In the genomic region with DNA sequence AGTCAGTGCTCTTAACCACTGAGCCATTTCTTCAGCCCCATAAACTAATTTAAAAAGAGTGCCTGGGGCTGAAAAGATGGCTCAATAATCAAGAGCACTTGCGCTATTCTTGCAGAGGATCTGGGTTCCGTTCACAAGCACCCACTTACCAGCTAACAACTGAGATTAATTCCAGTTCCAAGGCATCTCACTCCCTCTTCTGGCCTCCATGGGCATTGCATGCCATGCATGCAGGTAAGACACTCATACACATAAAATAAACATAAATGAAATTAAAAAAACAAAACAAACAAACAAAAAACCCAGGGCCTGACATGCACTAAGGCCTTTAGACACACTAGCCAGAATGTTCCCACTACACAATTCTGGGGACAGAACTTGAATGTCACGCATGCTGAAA, we compare ENCODE assay signal across 16 mouse cellular contexts. TPM values are rescaled to one million over a fixed set of nuclear protein-coding genes. Genes with fewer than 3 reads are reported as not detected.
DNase-seq lines count a peak whose midpoint lies in the region; ATAC-seq and TF ChIP-seq lines count a peak whose summit lies in the region.
"Had no signal": no experiment of that assay in that cellular context is flagged by ENCODE, and none has a peak within 500 bp of the region (broad histone marks: within the 10 kb centered on the region; RNA-seq: fewer than 3 reads in every experiment).

No protein-coding gene starts in this region.

- H3K9ac ChIP-seq in forebrain, embryonic 16.5 days (replicated peaks; ENCODE audit: low read depth, low read length) = no peak overlapping the region
- H3K9ac ChIP-seq in hindbrain, embryonic 12.5 days = no peak overlapping the region
- H3K9ac ChIP-seq: heart, embryonic 15.5 days; midbrain, embryonic 15.5 days had no signal

- no peaks in the 10 kb centered on the region for H3K9me3 ChIP-seq in forebrain, embryonic 16.5 days (ENCODE audit: control insufficient read depth, low read length)
- H3K9me3 ChIP-seq in hindbrain, embryonic 12.5 days (replicated peaks) = no peaks in the 10 kb centered on the region
- H3K9me3 ChIP-seq: heart, embryonic 15.5 days; midbrain, embryonic 15.5 days had no signal

- H3K27me3 ChIP-seq in kidney, adult 2 months (replicated peaks; ENCODE audit: control insufficient read depth, insufficient read depth, low read length) = no peaks in the 10 kb centered on the region
- no peaks in the 10 kb centered on the region for H3K27me3 ChIP-seq in thymus, adult 2 months (ENCODE audit: control insufficient read depth, insufficient read depth, low read length)
- H3K27me3 ChIP-seq in forebrain, embryonic 16.5 days (replicated peaks; ENCODE audit: control insufficient read depth, insufficient read depth, low read length) = no peaks in the 10 kb centered on the region
- peaks cover 15% of the 10 kb centered on the region for H3K27me3 ChIP-seq in hindbrain, embryonic 12.5 days
- H3K27me3 ChIP-seq: heart, embryonic 15.5 days; midbrain, embryonic 15.5 days had no signal

- peak; percentile 48 for TF ChIP-seq CTCF in kidney, adult 2 months (conservative IDR thresholded peaks at IDR 0.05; ENCODE audit: insufficient read depth, insufficient read length, low read depth, low read length)
- no peak for TF ChIP-seq CTCF in thymus, adult 2 months (IDR thresholded peaks at IDR 0.05; ENCODE audit: borderline replicate concordance, control insufficient read depth, extremely low read depth, insufficient read depth, low read length, poor library complexity)

- DNase-seq in kidney, adult 2 months = no peak
- DNase-seq in kidney, adult 18-20 months = no peak
- peak; percentile 25 for DNase-seq in thymus, adult 2 months
- DNase-seq in thymus, postnatal 36 days = no peak
- DNase-seq in R1 (ENCODE audit: low read depth, low spot score) = peak; percentile 76
- peak; percentile 26 for DNase-seq in thymus, postnatal 25 days
- DNase-seq: adrenal gland, postnatal 14 days; cerebellum, adult 11-12 months; gastrocnemius, postnatal 14 days; lung, adult 18-20 months; right cerebral cortex, adult 18-20 months had no signal

- H3K4me2 ChIP-seq in forebrain, embryonic 16.5 days (ENCODE audit: low read length) = no peak overlapping the region
- no peak overlapping the region for H3K4me2 ChIP-seq in hindbrain, embryonic 12.5 days (replicated peaks)
- H3K4me2 ChIP-seq: heart, embryonic 15.5 days; midbrain, embryonic 15.5 days had no signal

- no peaks in the 10 kb centered on the region for H3K36me3 ChIP-seq in kidney, adult 2 months (ENCODE audit: control insufficient read depth, insufficient read depth, low read length)
- no peaks in the 10 kb centered on the region for H3K36me3 ChIP-seq in thymus, adult 2 months (ENCODE audit: control insufficient read depth, insufficient read depth, low read length)
- H3K36me3 ChIP-seq in forebrain, embryonic 16.5 days (ENCODE audit: control insufficient read depth, insufficient read depth) = no peaks in the 10 kb centered on the region
- H3K36me3 ChIP-seq in hindbrain, embryonic 12.5 days = no peaks in the 10 kb centered on the region
- H3K36me3 ChIP-seq: heart, embryonic 15.5 days; midbrain, embryonic 15.5 days had no signal

- ATAC-seq in forebrain, embryonic 16.5 days = no peak
- no peak for ATAC-seq in hindbrain, embryonic 12.5 days (ENCODE audit: low FRiP score)
- ATAC-seq: inflammation-experienced regulatory T-cells, adult 6 months; midbrain, embryonic 15.5 days had no signal

- H3K27ac ChIP-seq in kidney, adult 2 months (ENCODE audit: insufficient read depth, low read depth, low read length) = no peak overlapping the region
- no peak overlapping the region for H3K27ac ChIP-seq in thymus, adult 2 months (ENCODE audit: control insufficient read depth, insufficient read depth, low read length)
- H3K27ac ChIP-seq in forebrain, embryonic 16.5 days (ENCODE audit: low read length) = no peak overlapping the region
- no peak overlapping the region for H3K27ac ChIP-seq in hindbrain, embryonic 12.5 days
- H3K27ac ChIP-seq: heart, embryonic 15.5 days; midbrain, embryonic 15.5 days had no signal

- TF ChIP-seq POLR2A in kidney, adult 2 months (IDR thresholded peaks at IDR 0.05; ENCODE audit: low read depth, low read length) = no peak
- TF ChIP-seq POLR2A in thymus, adult 2 months (IDR thresholded peaks at IDR 0.05; ENCODE audit: control insufficient read depth, extremely low read depth, insufficient read depth, low read length, poor library complexity) = no peak

- H3K4me1 ChIP-seq in kidney, adult 2 months (ENCODE audit: control insufficient read depth, insufficient read depth, low read length) = 0 out of 2 replicates have a peak, but pooled peaks cover 3% of the 10 kb centered on the region
- peaks cover 31% of the 10 kb centered on the region for H3K4me1 ChIP-seq in thymus, adult 2 months (replicated peaks; ENCODE audit: control insufficient read depth, insufficient read depth, low read length)
- peaks cover 22% of the 10 kb centered on the region for H3K4me1 ChIP-seq in forebrain, embryonic 16.5 days (replicated peaks; ENCODE audit: control insufficient read depth, insufficient read depth, low read length)
- peaks cover 23% of the 10 kb centered on the region for H3K4me1 ChIP-seq in hindbrain, embryonic 12.5 days

- 97% methylated on average over 3 of the region's 3 CpGs for WGBS in kidney, adult 2 months
- over 99% methylated on average over 3 of the region's 3 CpGs for WGBS in thymus, adult 2 months
- WGBS in forebrain, embryonic 16.5 days = 88% methylated on average over 3 of the region's 3 CpGs
- 86% methylated on average over 3 of the region's 3 CpGs for WGBS in hindbrain, embryonic 12.5 days

- no peak overlapping the region for H3K4me3 ChIP-seq in kidney, adult 2 months (ENCODE audit: insufficient read depth, low read depth, low read length)
- no peak overlapping the region for H3K4me3 ChIP-seq in thymus, adult 2 months (ENCODE audit: control insufficient read depth, insufficient read depth, low read length)
- no peak overlapping the region for H3K4me3 ChIP-seq in forebrain, embryonic 16.5 days (replicated peaks; ENCODE audit: low read length)
- no peak overlapping the region for H3K4me3 ChIP-seq in hindbrain, embryonic 12.5 days
- H3K4me3 ChIP-seq: heart, embryonic 15.5 days; midbrain, embryonic 15.5 days had no signal

RNA-seq across cellular contexts. Expression of gene Nol4l, which starts 34.6 kb away (rescaled TPM):
- polyA plus RNA-seq in kidney, adult 2 months (2012; rRNA removed) = 11.9 and 14.5 TPM in 2 replicates
- polyA plus RNA-seq in thymus, adult 2 months (2012; rRNA removed) = 4.2 and 4.4 TPM in 2 replicates
- 47.8 and 50.4 TPM in 2 replicates for polyA plus RNA-seq in forebrain, embryonic 16.5 days (2015; fragmentation: Nextera tagmentation; extraction: Ambion mirVana)
- polyA plus RNA-seq in hindbrain, embryonic 12.5 days (2016; fragmentation: Nextera tagmentation; extraction: Ambion mirVana) = 33.9 and 36.8 TPM in 2 replicates

Comparison
In these comparisons a context has a peak if more than half of its experiments do, and no peak if none do; other contexts are left out.
1. DNase-seq: peak in thymus, adult 2 months (single experiment), R1 (single experiment) and thymus, postnatal 25 days (single experiment); none in kidney, adult 2 months (single experiment), kidney, adult 18-20 months (single experiment) and thymus, postnatal 36 days (0 of 2).